Mouse (Mus musculus) embryonic facial prominence, embryonic 11.5 days (tissue): ENCODE measurements at regions not wholly inside any gene's neighbourhood (a gene's known extent, or its start where the extent isn't known, plus 50 kb on each side); places are given as distances from the start of the nearest gene placed in this dataset.

ENCODE experiments used
- ATAC-seq: fragments of 200-750 bp; cut with Nextera tagmentation; replicated peaks from 2 replicates; pipeline ENCODE4 v1.8.0; 2017; ENCODE audit warnings: low read depth; ENCODE audit not compliant: insufficient number of reproducible peaks, low FRiP score, low TSS enrichment
- DNase-seq: peaks from one replicate; pipeline ENCODE4 v3.0.0-alpha.2; 2015; ENCODE audit warnings: low spot score
- H3K27ac ChIP-seq: fragments of 300-500 bp; sonication (generic); replicated peaks from 2 replicates; pipeline ENCODE4 v1.5.1; 2014; ENCODE audit warnings: mild to moderate bottlenecking, low read depth, low read length, control low read depth
- H3K27me3 ChIP-seq: fragments of 300-500 bp; sonication (generic); 2 replicates; pipeline ENCODE4 v1.6.1; 2014; ENCODE audit warnings: mild to moderate bottlenecking, low read length, moderate library complexity, mixed read lengths; ENCODE audit not compliant: control insufficient read depth, insufficient read depth
- H3K36me3 ChIP-seq: fragments of 300-500 bp; sonication (generic); replicated peaks from 2 replicates; pipeline ENCODE4 v1.6.1; 2014; ENCODE audit warnings: low read depth, mild to moderate bottlenecking, low read length, moderate library complexity, mixed read lengths; ENCODE audit not compliant: control insufficient read depth, insufficient read depth
- H3K4me1 ChIP-seq: fragments of 300-500 bp; sonication (generic); 2 replicates; pipeline ENCODE4 v1.6.1; 2014; ENCODE audit warnings: low read length, mixed read lengths; ENCODE audit not compliant: control insufficient read depth, insufficient read depth
- H3K4me2 ChIP-seq: fragments of 300-500 bp; sonication (generic); 2 replicates; pipeline ENCODE4 v1.6.1; 2014; ENCODE audit warnings: low read depth, mild to moderate bottlenecking, control low read depth, low read length, moderate library complexity
- H3K4me3 ChIP-seq: fragments of 300-500 bp; sonication (generic); 2 replicates; pipeline ENCODE4 v1.5.1; 2014; ENCODE audit warnings: low read depth, low read length, control low read depth
- H3K9ac ChIP-seq: fragments of 300-500 bp; sonication (generic); replicated peaks from 2 replicates; pipeline ENCODE4 v1.6.1; 2014; ENCODE audit warnings: mild to moderate bottlenecking, control low read depth, low read length
- H3K9me3 ChIP-seq: fragments of 300-500 bp; sonication (generic); replicated peaks from 2 replicates; pipeline ENCODE4 v1.6.1; 2016; ENCODE audit warnings: mild to moderate bottlenecking, low read length, inconsistent platforms, mixed read lengths; ENCODE audit not compliant: control insufficient read depth
- WGBS: fragments of 180-500 bp; shearing (Covaris S2); extraction: QIAGEN DNeasy Blood & Tissue Kit; methylation state at CpG from one replicate; pipeline ENCODE4 v1.1.7; 2014; 5-methylcytosine and 5-hydroxymethylcytosine counted together

- H3K4me2 ChIP-seq, result no peak overlapping the region
- 78% methylated on average over 3 of the region's 3 CpGs for WGBS
- ATAC-seq, result no peak
Observed at GRCm38 (mm10) chr11:111326915-111327314, 261.0 kb downstream of the Kcnj2 start.

GRCm38 (mm10) chr11:111328258-111328657, 262.3 kb downstream of the Kcnj2 start:
- Histone ChIP-seq H3K4me2 (no peak overlapping the region), H3K27me3 (no peaks in the 10 kb centered on the region), H3K9me3 (no peaks in the 10 kb centered on the region), H3K9ac (no peak overlapping the region), H3K4me3 (no peak overlapping the region), H3K4me1 (no peaks in the 10 kb centered on the region), H3K36me3 (no peaks in the 10 kb centered on the region), H3K27ac (no peak overlapping the region)
- WGBS, result 72% methylated on average over 1 of the region's 1 CpGs
- ATAC-seq (no peak), DNase-seq (no peak)

More at GRCm38 (mm10) chr11:111326915-111327314, 261.0 kb downstream of the Kcnj2 start:
- no peak for DNase-seq
- Histone ChIP-seq H3K4me3 (no peak overlapping the region), H3K9me3 (no peaks in the 10 kb centered on the region), H3K9ac (no peak overlapping the region), H3K27ac (no peak overlapping the region), H3K4me1 (no peaks in the 10 kb centered on the region), H3K36me3 (no peaks in the 10 kb centered on the region), H3K27me3 (no peaks in the 10 kb centered on the region)

- no peaks in the 10 kb centered on the region for H3K27me3 ChIP-seq
- H3K4me2 ChIP-seq, result no peak overlapping the region
- no peak overlapping the region for H3K27ac ChIP-seq
- no peak overlapping the region for H3K9ac ChIP-seq
- no peaks in the 10 kb centered on the region for H3K9me3 ChIP-seq
- no peaks in the 10 kb centered on the region for H3K36me3 ChIP-seq
- no peak overlapping the region for H3K4me3 ChIP-seq
- H3K4me1 ChIP-seq, result no peaks in the 10 kb centered on the region
- ATAC-seq (no peak), DNase-seq (no peak)
Observed at GRCm38 (mm10) chr11:111331592-111331991, 265.6 kb downstream of the Kcnj2 start.

GRCm38 (mm10) chr11:111333021-111333420, 267.1 kb downstream of the Kcnj2 start:
- Histone ChIP-seq H3K4me1 (no peaks in the 10 kb centered on the region), H3K4me2 (no peak overlapping the region), H3K9ac (no peak overlapping the region), H3K27ac (no peak overlapping the region), H3K4me3 (no peak overlapping the region), H3K36me3 (no peaks in the 10 kb centered on the region), H3K27me3 (no peaks in the 10 kb centered on the region), H3K9me3 (no peaks in the 10 kb centered on the region)
- DNase-seq (no peak), ATAC-seq (no peak)
- WGBS, result 72% methylated on average over 3 of the region's 3 CpGs

- Histone ChIP-seq H3K4me1 (no peaks in the 10 kb centered on the region), H3K9ac (no peak overlapping the region), H3K4me2 (no peak overlapping the region), H3K36me3 (no peaks in the 10 kb centered on the region), H3K27ac (no peak overlapping the region), H3K9me3 (no peaks in the 10 kb centered on the region), H3K27me3 (no peaks in the 10 kb centered on the region), H3K4me3 (no peak overlapping the region)
- no peak for ATAC-seq
- DNase-seq, result no peak
- WGBS, result 22% methylated on average over 1 of the region's 1 CpGs
Observed at GRCm38 (mm10) chr11:111347562-111347961, 281.6 kb downstream of the Kcnj2 start.

- no peak overlapping the region for H3K9ac ChIP-seq
- no peak overlapping the region for H3K4me3 ChIP-seq
- H3K36me3 ChIP-seq, result no peaks in the 10 kb centered on the region
- H3K27me3 ChIP-seq, result no peaks in the 10 kb centered on the region
- 76% methylated on average over 4 of the region's 4 CpGs for WGBS
- H3K4me1 ChIP-seq, result no peaks in the 10 kb centered on the region
- ATAC-seq, result no peak
- no peak overlapping the region for H3K4me2 ChIP-seq
- H3K27ac ChIP-seq, result no peak overlapping the region
- H3K9me3 ChIP-seq, result no peaks in the 10 kb centered on the region
- no peak for DNase-seq
Observed at GRCm38 (mm10) chr11:111350028-111350427, 284.1 kb downstream of the Kcnj2 start.

GRCm38 (mm10) chr11:111363363-111363762, 297.4 kb downstream of the Kcnj2 start:
- DNase-seq, result no peak
- ATAC-seq, result no peak
- 89% methylated on average over 1 of the region's 1 CpGs for WGBS
- Histone ChIP-seq H3K36me3 (no peaks in the 10 kb centered on the region), H3K27me3 (no peaks in the 10 kb centered on the region), H3K4me3 (no peak overlapping the region), H3K9me3 (no peaks in the 10 kb centered on the region), H3K9ac (no peak overlapping the region), H3K27ac (no peak overlapping the region), H3K4me1 (no peaks in the 10 kb centered on the region), H3K4me2 (no peak overlapping the region)

GRCm38 (mm10) chr11:111377165-111377564, 311.2 kb downstream of the Kcnj2 start:
- Histone ChIP-seq H3K4me3 (no peak overlapping the region), H3K9me3 (no peaks in the 10 kb centered on the region), H3K27me3 (no peaks in the 10 kb centered on the region), H3K4me1 (no peaks in the 10 kb centered on the region), H3K36me3 (no peaks in the 10 kb centered on the region), H3K27ac (no peak overlapping the region), H3K4me2 (no peak overlapping the region), H3K9ac (no peak overlapping the region)
- no peak for ATAC-seq
- no peak for DNase-seq
- WGBS, result 86% methylated on average over 4 of the region's 4 CpGs
